Mouse (Mus musculus): Measurements from ENCODE around the gene Iglon5. TPM values are rescaled to one million over a fixed set of nuclear protein-coding genes. Genes with fewer than 3 reads are reported as not detected.

The Iglon5 gene
- polyA plus RNA-seq, 1 experiment from 2014 or later: 3.7 TPM

GRCm38 (mm10) chr7:43440482-43440881 lies 49.4 kb downstream of the Iglon5 start, which contains the start of gene Cldnd2:
TSS of gene Cldnd2 (plus strand) at chr7:43440782.
- no peak within 1 kb of the TSS for H3K4me3 ChIP-seq
- peaks cover 21% of the 10 kb centered on the region for H3K4me1 ChIP-seq
- H3K36me3 ChIP-seq (ENCODE audit: poor library complexity, severe bottlenecking): no peaks in the 10 kb centered on the region
- no peak within 1 kb of the TSS for H3K27ac ChIP-seq
- ATAC-seq: no peak
- H3K9ac ChIP-seq: no peak within 1 kb of the TSS
- no peaks in the 10 kb centered on the region for H3K9me3 ChIP-seq (replicated peaks)
- H3K4me2 ChIP-seq: no peak within 1 kb of the TSS
- 82% methylated on average over 6 of the region's 6 CpGs for WGBS
- H3K27me3 ChIP-seq: 0 out of 2 replicates have a peak, but pooled peaks cover 2% of the 10 kb centered on the region

GRCm38 (mm10) chr7:43438611-43439010 lies 51.3 kb downstream of the Iglon5 start:
- Histone ChIP-seq H3K9me3 (replicated peaks) (no peaks in the 10 kb centered on the region), H3K4me3 (no peak overlapping the region), H3K4me2 (no peak overlapping the region), H3K27me3 (0 out of 2 replicates have a peak, but pooled peaks cover 2% of the 10 kb centered on the region), H3K27ac (no peak overlapping the region), H3K36me3 (ENCODE audit: poor library complexity, severe bottlenecking) (no peaks in the 10 kb centered on the region), H3K4me1 (peaks cover 10% of the 10 kb centered on the region), H3K9ac (no peak overlapping the region)
- no peak for ATAC-seq
- WGBS: 80% methylated on average over 4 of the region's 4 CpGs

GRCm38 (mm10) chr7:43436341-43437255 lies 53.3 kb downstream of the Iglon5 start, which contains the start of gene Nkg7:
TSS of gene Nkg7 (plus strand) at chr7:43437073.
- WGBS: 78% methylated on average over 10 of the region's 10 CpGs
- Histone ChIP-seq H3K9me3 (replicated peaks) (no peaks in the 10 kb centered on the region), H3K4me1 (no peaks in the 10 kb centered on the region), H3K4me3 (no peak within 1 kb of the TSS), H3K27me3 (0 out of 2 replicates have a peak, but pooled peaks cover 1% of the 10 kb centered on the region), H3K27ac (no peak within 1 kb of the TSS), H3K4me2 (no peak within 1 kb of the TSS), H3K36me3 (ENCODE audit: poor library complexity, severe bottlenecking) (no peaks in the 10 kb centered on the region), H3K9ac (no peak within 1 kb of the TSS)
- no peak for ATAC-seq

GRCm38 (mm10) chr7:43434676-43435075 lies 55.2 kb downstream of the Iglon5 start:
- Histone ChIP-seq H3K9ac (no peak overlapping the region), H3K4me2 (no peak overlapping the region), H3K36me3 (ENCODE audit: poor library complexity, severe bottlenecking) (no peaks in the 10 kb centered on the region), H3K27ac (no peak overlapping the region), H3K27me3 (no peaks in the 10 kb centered on the region), H3K4me1 (no peaks in the 10 kb centered on the region), H3K9me3 (replicated peaks) (no peaks in the 10 kb centered on the region), H3K4me3 (no peak overlapping the region)
- 89% methylated on average over 5 of the region's 5 CpGs for WGBS
- ATAC-seq: no peak

GRCm38 (mm10) chr7:43432891-43433290 lies 57.0 kb downstream of the Iglon5 start:
- Histone ChIP-seq H3K27me3 (no peaks in the 10 kb centered on the region), H3K9me3 (replicated peaks) (no peaks in the 10 kb centered on the region), H3K27ac (no peak overlapping the region), H3K36me3 (ENCODE audit: poor library complexity, severe bottlenecking) (no peaks in the 10 kb centered on the region), H3K9ac (no peak overlapping the region), H3K4me2 (no peak overlapping the region), H3K4me1 (no peaks in the 10 kb centered on the region), H3K4me3 (no peak overlapping the region)
- no peak for ATAC-seq
- WGBS: 76% methylated on average over 4 of the region's 4 CpGs

- Histone ChIP-seq H3K4me3 (no peak overlapping the region), H3K36me3 (ENCODE audit: poor library complexity, severe bottlenecking) (no peaks in the 10 kb centered on the region), H3K9ac (no peak overlapping the region), H3K27ac (no peak overlapping the region), H3K4me2 (no peak overlapping the region), H3K9me3 (replicated peaks) (no peaks in the 10 kb centered on the region), H3K4me1 (no peaks in the 10 kb centered on the region), H3K27me3 (no peaks in the 10 kb centered on the region)
- WGBS: 61% methylated on average over 4 of the region's 4 CpGs
- no peak for ATAC-seq
Observed at GRCm38 (mm10) chr7:43429500-43429899, 60.4 kb downstream of the Iglon5 start.

GRCm38 (mm10) chr7:43427406-43427805 lies 62.5 kb downstream of the Iglon5 start, which contains the start of gene Lim2:
TSS of gene Lim2 (plus strand) at chr7:43427670.
- peaks cover 6% of the 10 kb centered on the region; the same call in 1 of the 2 replicates for H3K4me1 ChIP-seq
- no peak within 1 kb of the TSS for H3K27ac ChIP-seq
- no peaks in the 10 kb centered on the region for H3K27me3 ChIP-seq
- no peak within 1 kb of the TSS for H3K4me2 ChIP-seq
- 90% methylated on average over 8 of the region's 8 CpGs for WGBS
- ATAC-seq: no peak
- H3K36me3 ChIP-seq (ENCODE audit: poor library complexity, severe bottlenecking): no peaks in the 10 kb centered on the region
- H3K4me3 ChIP-seq: no peak within 1 kb of the TSS
- H3K9me3 ChIP-seq (replicated peaks): no peaks in the 10 kb centered on the region
- no peak within 1 kb of the TSS for H3K9ac ChIP-seq

GRCm38 (mm10) chr7:43423991-43424625 lies 65.8 kb downstream of the Iglon5 start:
- no peak overlapping the region for H3K4me3 ChIP-seq
- H3K9me3 ChIP-seq (replicated peaks): no peaks in the 10 kb centered on the region
- no peak overlapping the region for H3K9ac ChIP-seq
- H3K27me3 ChIP-seq: no peaks in the 10 kb centered on the region
- no peak overlapping the region for H3K4me2 ChIP-seq
- ATAC-seq: no peak
- WGBS: 62% methylated on average over 3 of the region's 3 CpGs
- H3K4me1 ChIP-seq: peaks cover 6% of the 10 kb centered on the region; the same call in 1 of the 2 replicates
- H3K36me3 ChIP-seq (ENCODE audit: poor library complexity, severe bottlenecking): no peaks in the 10 kb centered on the region
- no peak overlapping the region for H3K27ac ChIP-seq

- peak; percentile 92 for ATAC-seq
- Histone ChIP-seq H3K4me1 (peaks cover 6% of the 10 kb centered on the region; the same call in 1 of the 2 replicates), H3K27ac (no peak overlapping the region), H3K9ac (no peak overlapping the region), H3K4me3 (no peak overlapping the region), H3K9me3 (replicated peaks) (0 out of 2 replicates have a peak, but pooled peaks cover 2% of the 10 kb centered on the region), H3K27me3 (no peaks in the 10 kb centered on the region), H3K36me3 (ENCODE audit: poor library complexity, severe bottlenecking) (no peaks in the 10 kb centered on the region), H3K4me2 (peak overlapping the region; percentile 24)
- 13% methylated on average over 11 of the region's 11 CpGs for WGBS
Observed at GRCm38 (mm10) chr7:43422995-43423617, 66.8 kb downstream of the Iglon5 start.

Measured in forebrain, embryonic 13.5 days (tissue).